Mouse (Mus musculus): ENCODE measurements around the gene Iqck.

DNA sequence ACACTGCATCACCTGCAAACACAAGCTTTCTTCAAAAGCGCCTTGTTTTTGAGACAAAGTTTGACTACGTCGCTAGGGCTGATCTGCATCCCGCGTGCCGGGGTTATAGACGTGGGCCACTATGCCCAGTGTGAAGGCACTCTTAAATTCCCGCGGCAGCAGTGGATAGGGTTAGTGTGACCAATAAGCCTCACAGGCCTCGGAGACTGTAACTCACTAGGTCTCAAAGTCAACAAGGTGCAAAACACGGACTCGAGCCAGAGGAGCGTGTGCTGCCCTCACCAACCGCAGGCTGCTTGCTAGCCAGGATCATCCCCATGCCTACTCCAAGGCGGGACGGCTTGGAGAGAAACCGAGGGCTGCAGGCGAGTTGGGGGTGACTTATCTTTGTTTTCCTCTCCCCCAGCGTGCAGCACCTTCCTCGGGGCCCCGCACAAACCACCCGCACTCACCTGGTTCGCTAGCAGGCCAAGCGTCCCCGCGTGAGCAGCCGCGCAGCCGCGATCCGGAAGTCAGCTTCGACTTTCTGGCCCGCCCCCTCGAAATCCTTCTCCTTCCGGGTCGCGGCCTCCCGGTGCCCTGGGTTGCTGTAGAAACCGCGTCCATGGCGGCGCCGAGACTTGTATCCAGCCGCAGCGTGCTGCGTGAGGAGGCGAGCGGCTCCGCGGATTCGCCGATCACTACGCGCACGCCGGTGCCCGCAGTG is at the start of gene Iqck:
- TF ChIP-seq CTCF (IDR thresholded peaks at IDR 0.05; ENCODE audit: borderline replicate concordance, insufficient read depth, low read length) (no peak), POLR2A (IDR thresholded peaks at IDR 0.05; ENCODE audit: low read depth, low read length) (peak; percentile 89)
